Mouse (Mus musculus) stomach, embryonic 16.5 days (tissue): ENCODE measurements at regions not wholly inside any gene's neighbourhood (a gene's known extent, or its start where the extent isn't known, plus 50 kb on each side); places are given as distances from the start of the nearest gene placed in this dataset.

ENCODE experiments used
- ATAC-seq: fragments of 200-750 bp; cut with Nextera tagmentation; 2 replicates; pipeline ENCODE4 v1.8.0; 2017; ENCODE audit warnings: moderate number of reproducible peaks, moderate TSS enrichment; ENCODE audit not compliant: insufficient read depth, low FRiP score
- H3K27ac ChIP-seq: fragments of 300-500 bp; sonication (generic); 2 replicates; pipeline ENCODE4 v1.5.1; 2014; ENCODE audit warnings: low read length
- H3K27me3 ChIP-seq: fragments of 300-500 bp; sonication (generic); 2 replicates; pipeline ENCODE4 v1.6.1; 2014; ENCODE audit warnings: low read length, control low read depth, mixed read lengths; ENCODE audit not compliant: control insufficient read depth, insufficient read depth
- H3K36me3 ChIP-seq: fragments of 300-500 bp; sonication (generic); 2 replicates; pipeline ENCODE4 v1.6.1; 2014; ENCODE audit warnings: low read length; ENCODE audit not compliant: control insufficient read depth, insufficient read depth
- H3K4me1 ChIP-seq: fragments of 300-500 bp; sonication (generic); 2 replicates; pipeline ENCODE4 v1.6.1; 2014; ENCODE audit warnings: low read length, control low read depth, mixed read lengths; ENCODE audit not compliant: control insufficient read depth, insufficient read depth
- H3K4me2 ChIP-seq: fragments of 300-500 bp; sonication (generic); 2 replicates; pipeline ENCODE4 v1.6.1; 2014; ENCODE audit warnings: low read depth, low read length, mixed read lengths
- H3K4me3 ChIP-seq: fragments of 300-500 bp; sonication (generic); replicated peaks from 2 replicates; pipeline ENCODE4 v1.5.1; 2014; ENCODE audit warnings: mild to moderate bottlenecking, low read length
- H3K9ac ChIP-seq: fragments of 300-500 bp; sonication (generic); 2 replicates; pipeline ENCODE4 v1.6.1; 2014; ENCODE audit warnings: low read length
- H3K9me3 ChIP-seq: fragments of 300-500 bp; sonication (generic); replicated peaks from 2 replicates; pipeline ENCODE4 v1.6.1; 2016; ENCODE audit warnings: low read length, control low read depth; ENCODE audit not compliant: control insufficient read depth
- WGBS: fragments of 180-500 bp; shearing (Covaris S2); extraction: QIAGEN DNeasy Blood & Tissue Kit; methylation state at CpG from one replicate; pipeline ENCODE4 v1.1.7; 2014; 5-methylcytosine and 5-hydroxymethylcytosine counted together

DNA sequence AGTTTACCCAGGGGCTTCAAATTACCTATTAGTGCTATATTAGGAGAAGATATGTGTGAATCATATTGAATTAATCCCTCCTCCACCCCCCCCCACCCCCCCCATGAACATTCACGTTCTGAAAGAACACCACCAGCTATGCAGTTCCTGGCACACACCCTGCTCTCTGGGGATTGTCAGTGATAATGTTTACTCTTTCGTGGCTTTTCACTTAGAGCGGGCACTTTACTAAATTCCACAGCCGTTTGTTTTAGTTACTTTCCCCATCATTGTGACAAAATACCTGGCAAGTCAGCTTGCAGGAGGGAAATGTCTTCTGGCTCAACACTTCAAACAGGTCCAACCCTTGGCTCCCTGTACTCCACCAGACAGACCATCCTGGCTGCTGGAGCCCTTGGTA is 359.0 kb downstream of the Rps15a start:
- Histone ChIP-seq H3K4me3 (no peak overlapping the region), H3K27me3 (no peaks in the 10 kb centered on the region), H3K9me3 (no peaks in the 10 kb centered on the region), H3K9ac (no peak overlapping the region), H3K36me3 (no peaks in the 10 kb centered on the region), H3K4me2 (no peak overlapping the region), H3K27ac (no peak overlapping the region), H3K4me1 (peaks cover 11% of the 10 kb centered on the region)
- peak; percentile 49; the same call in 1 of the 2 replicates for ATAC-seq
- 14% methylated on average over 4 of the region's 4 CpGs for WGBS

DNA sequence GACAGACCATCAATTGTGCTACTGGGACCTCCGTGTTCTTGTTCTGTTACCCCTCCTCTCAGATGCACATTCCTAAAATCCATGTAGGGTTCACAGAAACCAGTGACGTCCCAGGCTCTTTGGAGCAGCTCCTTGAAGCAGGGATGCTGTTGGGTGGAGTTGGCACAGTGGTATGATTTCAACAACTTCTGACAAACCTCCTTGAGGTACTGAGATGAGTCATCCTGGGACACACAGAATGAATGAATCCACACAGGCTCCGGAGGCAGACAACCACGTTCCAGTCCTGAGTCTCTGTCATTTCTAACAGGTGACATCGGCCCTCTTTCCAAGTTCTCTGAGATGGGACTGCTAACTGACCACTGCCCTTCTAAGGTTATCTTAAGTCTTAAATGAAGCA is 360.2 kb downstream of the Rps15a start:
- Histone ChIP-seq H3K4me3 (no peak overlapping the region), H3K27me3 (no peaks in the 10 kb centered on the region), H3K4me1 (peaks cover 11% of the 10 kb centered on the region), H3K36me3 (no peaks in the 10 kb centered on the region), H3K9me3 (no peaks in the 10 kb centered on the region), H3K9ac (no peak overlapping the region), H3K4me2 (no peak overlapping the region), H3K27ac (no peak overlapping the region)
- no peak for ATAC-seq
- 49% methylated on average over 5 of the region's 5 CpGs for WGBS

DNA sequence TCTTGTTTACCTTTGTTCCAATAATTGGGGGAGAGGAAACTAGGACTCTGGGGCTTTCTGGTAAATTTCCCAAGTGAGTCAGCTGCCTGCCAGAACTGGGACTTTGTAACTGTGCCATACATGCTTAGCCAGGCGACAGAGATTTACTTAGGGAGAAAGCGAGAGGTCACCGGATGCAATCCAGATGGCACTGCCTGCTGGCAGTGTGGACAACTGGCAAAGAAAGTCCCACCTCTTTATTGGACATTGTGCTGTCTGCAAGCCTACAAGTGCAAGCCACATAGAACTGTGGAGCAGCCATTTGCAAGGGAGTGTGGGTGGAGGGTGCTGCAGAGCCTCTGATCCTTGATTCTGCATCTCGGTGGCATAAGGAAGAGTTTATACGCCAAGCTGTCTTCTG is 362.7 kb downstream of the Rps15a start:
- H3K9ac ChIP-seq: no peak overlapping the region
- no peaks in the 10 kb centered on the region for H3K9me3 ChIP-seq
- H3K4me2 ChIP-seq: no peak overlapping the region
- no peaks in the 10 kb centered on the region for H3K36me3 ChIP-seq
- H3K4me3 ChIP-seq: no peak overlapping the region
- ATAC-seq: no peak
- no peak overlapping the region for H3K27ac ChIP-seq
- whole genome bisulfite sequencing: 58% methylated on average over 5 of the region's 5 CpGs
- H3K27me3 ChIP-seq: no peaks in the 10 kb centered on the region
- peaks cover 11% of the 10 kb centered on the region for H3K4me1 ChIP-seq

DNA sequence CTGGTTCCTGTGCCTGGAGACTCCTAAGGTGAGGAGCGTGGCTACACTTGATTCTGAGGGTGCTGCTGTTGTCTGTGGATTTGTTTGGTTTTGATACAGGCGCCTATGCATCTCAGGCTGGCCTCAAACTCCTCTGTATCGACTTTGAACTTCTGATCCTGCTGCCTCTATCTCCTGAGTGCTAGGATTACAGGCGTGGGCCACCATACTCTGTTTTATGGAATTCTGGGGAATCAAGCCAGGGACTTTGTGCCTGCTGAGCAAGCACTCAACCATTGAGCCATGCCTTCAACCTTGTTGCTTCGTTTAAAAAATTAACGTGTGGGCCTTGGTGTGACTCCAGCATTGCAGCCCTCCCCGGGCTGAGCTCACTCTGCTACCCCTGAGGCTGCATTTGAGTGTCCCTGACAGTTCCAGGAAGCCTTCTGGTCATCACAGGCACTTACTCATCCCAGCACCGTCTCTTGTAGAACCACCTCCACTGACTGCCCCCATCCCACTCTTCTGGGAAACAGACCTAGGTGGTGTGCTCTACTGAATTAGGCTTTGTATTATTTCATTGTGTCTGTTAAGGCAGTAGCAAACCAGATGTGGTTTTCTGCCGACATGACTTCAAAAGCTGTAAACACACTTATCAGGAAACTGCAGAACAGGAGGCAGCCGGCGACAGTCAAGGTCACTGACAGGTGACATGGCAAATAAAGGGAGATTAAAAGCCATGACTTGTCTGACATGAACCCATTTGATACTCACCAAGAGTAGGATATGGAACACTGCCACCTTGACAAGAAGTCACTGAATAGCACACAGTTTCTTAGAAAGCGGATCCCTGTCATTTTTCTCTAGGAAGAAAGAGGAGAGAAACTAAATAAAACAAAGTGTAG is 363.4 kb downstream of the Rps15a start:
- WGBS: 47% methylated on average over 12 of the region's 12 CpGs
- H3K4me3 ChIP-seq: no peak overlapping the region
- H3K27me3 ChIP-seq: no peaks in the 10 kb centered on the region
- H3K4me2 ChIP-seq: no peak overlapping the region
- H3K36me3 ChIP-seq: no peaks in the 10 kb centered on the region
- H3K27ac ChIP-seq: no peak overlapping the region
- ATAC-seq: no peak
- no peak overlapping the region for H3K9ac ChIP-seq
- peaks cover 11% of the 10 kb centered on the region for H3K4me1 ChIP-seq
- no peaks in the 10 kb centered on the region for H3K9me3 ChIP-seq

DNA sequence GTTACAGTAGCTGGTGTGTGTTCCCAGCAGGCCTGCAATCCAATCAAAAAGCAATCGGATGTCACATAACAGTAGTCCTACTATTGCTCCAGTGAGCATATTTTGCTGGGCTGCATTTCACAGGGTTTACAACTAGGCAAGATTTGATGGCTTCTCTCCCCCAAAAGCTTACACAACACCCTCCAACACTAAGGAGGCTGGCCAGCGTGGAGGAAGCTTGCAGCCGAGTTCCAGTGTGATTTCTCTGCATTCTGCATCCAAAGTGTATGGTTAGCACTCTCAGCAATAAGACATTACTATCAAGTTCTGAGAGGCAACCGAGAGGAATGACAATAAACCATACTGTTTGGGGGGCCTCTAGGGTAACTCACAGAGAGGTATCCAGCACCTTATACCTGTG is 367.2 kb downstream of the Xylt1 start:
- no peaks in the 10 kb centered on the region for H3K36me3 ChIP-seq

DNA sequence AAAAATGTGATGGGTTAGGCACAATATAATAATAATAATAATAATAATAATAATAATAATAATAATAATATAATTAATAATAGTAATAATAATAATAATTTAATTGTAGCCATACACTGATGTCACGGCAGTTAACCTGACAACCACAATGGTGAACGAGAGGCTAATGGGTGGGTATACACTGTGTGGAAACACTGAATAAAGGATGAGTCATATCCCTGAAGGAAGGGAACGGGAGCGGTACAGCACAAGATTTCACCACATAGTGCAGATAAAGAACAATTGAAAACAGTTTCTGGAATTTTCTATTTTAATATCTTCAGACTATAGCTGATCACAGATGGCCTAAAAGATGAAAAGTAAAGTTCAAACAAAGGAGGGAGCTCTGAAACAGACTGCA is 365.6 kb downstream of the Xylt1 start:
- no peak for ATAC-seq
- Histone ChIP-seq H3K27ac (no peak overlapping the region), H3K27me3 (no peaks in the 10 kb centered on the region), H3K9me3 (no peaks in the 10 kb centered on the region), H3K4me3 (no peak overlapping the region), H3K4me1 (no peaks in the 10 kb centered on the region), H3K4me2 (no peak overlapping the region), H3K36me3 (no peaks in the 10 kb centered on the region), H3K9ac (no peak overlapping the region)
- WGBS: 79% methylated on average over 4 of the region's 4 CpGs

More for the DNA sequence above, 367.2 kb downstream of the Xylt1 start:
- Histone ChIP-seq H3K27me3 (no peaks in the 10 kb centered on the region), H3K9ac (no peak overlapping the region), H3K4me3 (no peak overlapping the region), H3K9me3 (no peaks in the 10 kb centered on the region), H3K4me1 (peaks cover 3% of the 10 kb centered on the region; the same call in 1 of the 2 replicates), H3K27ac (no peak overlapping the region), H3K4me2 (no peak overlapping the region)
- 78% methylated on average over 4 of the region's 4 CpGs for WGBS
- no peak for ATAC-seq

DNA sequence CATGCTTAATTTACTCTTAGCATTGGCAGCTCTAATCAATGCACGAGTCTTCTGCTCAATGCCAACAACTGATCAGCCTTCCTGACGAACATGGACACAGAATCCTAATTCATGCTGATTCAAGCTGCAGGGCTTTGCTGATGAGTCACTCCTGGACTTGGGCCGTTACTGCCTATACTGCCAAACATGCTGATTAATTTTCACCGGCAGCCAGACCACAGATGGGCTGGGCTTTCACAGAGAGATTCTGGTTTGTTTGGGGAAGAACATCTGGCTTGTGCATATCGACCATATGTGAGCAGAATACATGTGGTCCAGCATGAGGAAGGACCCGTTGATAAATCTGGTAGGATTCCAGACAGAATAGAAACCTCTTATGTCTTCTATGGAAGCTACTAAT is 358.9 kb downstream of the Xylt1 start:
- Histone ChIP-seq H3K4me3 (no peak overlapping the region), H3K36me3 (no peaks in the 10 kb centered on the region), H3K27ac (peak overlapping the region; percentile 2; the same call in 1 of the 2 replicates), H3K9ac (no peak overlapping the region), H3K4me2 (no peak overlapping the region), H3K27me3 (no peaks in the 10 kb centered on the region), H3K9me3 (no peaks in the 10 kb centered on the region), H3K4me1 (no peaks in the 10 kb centered on the region)
- WGBS: 33% methylated on average over 6 of the region's 6 CpGs
- ATAC-seq: peak; percentile 91

DNA sequence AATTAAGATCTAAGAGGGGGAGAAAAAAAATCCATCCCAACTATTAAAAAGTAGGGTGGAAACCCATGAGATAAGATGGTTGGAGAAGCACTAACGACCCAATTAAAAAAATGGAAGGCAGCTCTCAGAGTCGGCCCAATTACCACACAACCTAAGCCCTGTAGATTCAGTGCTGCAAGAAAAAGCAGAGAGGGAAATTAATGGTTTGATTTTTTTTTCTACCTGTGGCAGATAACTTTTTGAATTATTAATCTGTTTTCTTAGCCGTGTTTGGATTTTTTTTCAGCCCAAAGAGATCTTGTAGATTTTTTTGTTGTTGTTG is 354.9 kb downstream of the Xylt1 start:
- Histone ChIP-seq H3K4me1 (no peaks in the 10 kb centered on the region), H3K36me3 (no peaks in the 10 kb centered on the region), H3K4me3 (no peak overlapping the region), H3K27ac (no peak overlapping the region), H3K9me3 (no peaks in the 10 kb centered on the region), H3K27me3 (no peaks in the 10 kb centered on the region), H3K4me2 (no peak overlapping the region), H3K9ac (no peak overlapping the region)
- WGBS: 75% methylated on average over 3 of the region's 3 CpGs
- no peak for ATAC-seq

DNA sequence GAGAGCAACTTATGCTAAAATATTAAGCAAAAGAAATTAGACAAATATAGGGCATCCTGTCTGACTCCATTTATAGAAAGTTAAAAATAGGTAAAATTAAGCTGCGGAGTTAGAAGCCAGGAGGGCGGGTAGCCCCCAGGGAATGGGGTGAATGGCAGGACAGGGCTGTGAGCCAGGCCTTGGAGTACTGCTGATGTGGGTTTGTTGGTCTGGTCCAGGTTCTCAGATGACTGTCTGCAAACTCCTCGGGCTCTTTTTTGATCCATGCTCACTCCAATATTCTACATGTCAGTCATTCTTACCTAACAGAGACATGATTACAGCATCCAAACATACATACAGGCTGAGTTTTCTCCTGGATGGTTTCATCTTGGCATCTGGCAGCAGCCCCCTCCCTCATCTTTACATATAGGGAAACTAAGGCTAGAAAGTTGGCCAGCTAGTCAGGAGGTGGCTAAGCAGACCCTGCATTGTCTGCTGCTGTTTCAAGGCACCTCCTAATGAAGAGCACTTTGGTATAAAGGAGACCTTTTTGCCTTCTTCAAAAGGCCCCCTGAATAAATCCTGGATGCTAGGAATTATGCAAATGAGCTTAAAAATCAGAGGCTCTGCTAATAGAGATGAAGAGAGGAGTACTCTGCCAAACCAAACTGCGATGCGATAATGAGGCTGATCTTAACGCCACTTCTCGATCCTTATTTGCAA is 354.4 kb downstream of the Xylt1 start:
- WGBS: 89% methylated on average over 7 of the region's 7 CpGs
- no peaks in the 10 kb centered on the region for H3K9me3 ChIP-seq
- no peak overlapping the region for H3K4me2 ChIP-seq
- no peak for ATAC-seq
- no peak overlapping the region for H3K9ac ChIP-seq
- no peaks in the 10 kb centered on the region for H3K27me3 ChIP-seq
- H3K36me3 ChIP-seq: no peaks in the 10 kb centered on the region
- H3K4me3 ChIP-seq: no peak overlapping the region
- no peaks in the 10 kb centered on the region for H3K4me1 ChIP-seq
- no peak overlapping the region for H3K27ac ChIP-seq
